Mouse (Mus musculus): ENCODE measurements at regions not wholly inside any gene's neighbourhood (a gene's known extent, or its start where the extent isn't known, plus 50 kb on each side); places are given as distances from the start of the nearest gene placed in this dataset.
A peak's percentile ranks its signal among the peaks of the same experiment; 100 is the strongest.
"Not testable (repeated sequence)": the region's sequence is repeated elsewhere in the genome, so short reads cannot be mapped to it uniquely, and the experiment has no call there.

GRCm38 (mm10) chr16:76958597-76959392 lies 54.7 kb upstream of the Usp25 start:
- TF ChIP-seq POLR2A (IDR thresholded peaks at IDR 0.05; ENCODE audit: borderline replicate concordance, extremely low read depth, insufficient read depth, insufficient read length, poor library complexity, severe bottlenecking) (no peak), CTCF (IDR thresholded peaks at IDR 0.05; ENCODE audit: borderline replicate concordance, extremely low read depth, insufficient read depth, insufficient read length) (no peak)
- DNase-seq (ENCODE audit: low read depth) = no peak

GRCm38 (mm10) chr16:76957491-76957890 lies 56.0 kb upstream of the Usp25 start:
- no peak for DNase-seq (ENCODE audit: low read depth)
- TF ChIP-seq CTCF (IDR thresholded peaks at IDR 0.05; ENCODE audit: borderline replicate concordance, extremely low read depth, insufficient read depth, insufficient read length) = no peak
- TF ChIP-seq POLR2A (IDR thresholded peaks at IDR 0.05; ENCODE audit: borderline replicate concordance, extremely low read depth, insufficient read depth, insufficient read length, poor library complexity, severe bottlenecking) = no peak

- DNase-seq (ENCODE audit: low read depth) = no peak
- TF ChIP-seq POLR2A (IDR thresholded peaks at IDR 0.05; ENCODE audit: borderline replicate concordance, extremely low read depth, insufficient read depth, insufficient read length, poor library complexity, severe bottlenecking) (no peak), CTCF (IDR thresholded peaks at IDR 0.05; ENCODE audit: borderline replicate concordance, extremely low read depth, insufficient read depth, insufficient read length) (no peak)
These were observed 56.4 kb upstream of the Usp25 start for GRCm38 (mm10) chr16:76957090-76957489.

DNA sequence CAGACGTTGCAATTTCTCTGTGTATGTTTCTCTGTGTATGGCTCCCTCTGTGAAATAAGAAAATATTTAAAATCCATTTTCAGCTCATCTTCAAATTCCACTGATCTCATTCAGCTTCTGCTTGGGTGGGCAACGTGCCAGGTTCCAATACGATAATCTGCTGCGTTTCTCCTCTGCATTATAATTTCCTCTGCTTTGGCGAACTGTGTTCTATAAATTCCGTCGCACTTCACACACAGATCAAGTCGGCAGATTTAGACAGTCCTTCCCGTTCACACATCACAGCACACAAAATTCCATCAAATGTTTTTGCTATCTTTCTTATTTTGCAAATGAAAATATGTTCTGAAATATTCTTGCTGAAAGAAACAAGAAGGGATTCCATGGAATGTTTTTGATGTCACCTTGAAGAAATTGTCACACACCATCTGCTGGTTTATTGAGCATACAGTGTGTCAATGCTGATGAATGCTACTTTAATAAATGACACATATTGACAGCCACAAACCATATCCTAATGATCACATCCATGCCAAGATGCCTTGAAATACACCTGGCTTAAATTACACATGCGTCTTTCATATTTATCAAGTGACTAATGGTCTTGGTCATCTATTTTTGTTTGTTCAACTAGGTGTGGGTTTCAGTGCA lies 62.5 kb upstream of the Usp25 start:
- peak; percentile 83 for DNase-seq (ENCODE audit: low read depth)
- no peak for TF ChIP-seq POLR2A (IDR thresholded peaks at IDR 0.05; ENCODE audit: borderline replicate concordance, extremely low read depth, insufficient read depth, insufficient read length, poor library complexity, severe bottlenecking)
- TF ChIP-seq CTCF (IDR thresholded peaks at IDR 0.05; ENCODE audit: borderline replicate concordance, extremely low read depth, insufficient read depth, insufficient read length) = no peak

GRCm38 (mm10) chr16:76947011-76947410 lies 66.5 kb upstream of the Usp25 start:
- DNase-seq (ENCODE audit: low read depth) = no peak
- TF ChIP-seq POLR2A (IDR thresholded peaks at IDR 0.05; ENCODE audit: borderline replicate concordance, extremely low read depth, insufficient read depth, insufficient read length, poor library complexity, severe bottlenecking) (no peak), CTCF (IDR thresholded peaks at IDR 0.05; ENCODE audit: borderline replicate concordance, extremely low read depth, insufficient read depth, insufficient read length) (no peak)

DNA sequence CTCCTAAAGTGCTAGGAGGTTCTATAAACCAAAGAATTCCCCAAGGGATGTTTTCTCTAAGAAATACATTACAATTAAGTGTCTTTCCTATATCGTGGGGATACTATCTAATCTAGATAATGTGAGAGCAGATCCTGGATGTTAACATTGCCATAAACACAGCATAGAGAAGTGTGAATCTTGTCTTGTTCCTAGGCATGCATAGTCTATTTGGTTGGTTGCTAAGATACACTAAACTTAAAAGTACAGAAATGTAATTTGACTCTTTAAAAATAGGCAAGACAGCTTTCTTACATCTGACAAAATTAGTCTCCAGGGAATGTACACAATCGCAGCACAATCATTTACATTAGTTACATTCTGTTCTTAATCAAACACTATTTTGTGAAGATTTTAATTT lies 75.4 kb upstream of the Usp25 start:
- DNase-seq (ENCODE audit: low read depth) = no peak
- TF ChIP-seq CTCF (IDR thresholded peaks at IDR 0.05; ENCODE audit: borderline replicate concordance, extremely low read depth, insufficient read depth, insufficient read length) (no peak), POLR2A (IDR thresholded peaks at IDR 0.05; ENCODE audit: borderline replicate concordance, extremely low read depth, insufficient read depth, insufficient read length, poor library complexity, severe bottlenecking) (no peak)

GRCm38 (mm10) chr16:76927901-76928300 lies 85.6 kb upstream of the Usp25 start:
- TF ChIP-seq POLR2A (IDR thresholded peaks at IDR 0.05; ENCODE audit: borderline replicate concordance, extremely low read depth, insufficient read depth, insufficient read length, poor library complexity, severe bottlenecking) (no peak), CTCF (IDR thresholded peaks at IDR 0.05; ENCODE audit: borderline replicate concordance, extremely low read depth, insufficient read depth, insufficient read length) (no peak)
- DNase-seq (ENCODE audit: low read depth) = no peak

DNA sequence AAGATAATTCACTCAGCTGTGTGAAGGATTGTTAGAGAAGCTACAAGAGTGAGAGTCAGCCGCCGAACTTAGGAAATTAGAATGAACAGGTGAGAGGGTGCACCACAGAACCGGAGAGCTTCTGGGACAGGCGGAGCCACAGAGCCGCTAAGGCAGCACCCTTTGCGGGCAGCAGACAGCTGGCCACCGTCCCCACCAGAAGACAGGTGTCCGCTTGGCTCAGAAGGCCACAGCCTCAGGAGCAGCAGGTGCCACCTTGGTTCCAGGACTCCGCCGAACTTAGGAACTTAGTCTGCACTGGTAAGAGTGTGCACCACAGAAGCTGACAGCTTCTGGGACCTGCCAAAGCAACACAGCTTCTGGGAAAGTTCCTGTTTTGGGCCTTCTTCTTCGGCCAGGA lies 93.4 kb upstream of the Usp25 start:
- DNase-seq (ENCODE audit: low read depth) = not testable (repeated sequence)

GRCm38 (mm10) chr16:76918598-76918997 lies 94.9 kb upstream of the Usp25 start:
- TF ChIP-seq CTCF (IDR thresholded peaks at IDR 0.05; ENCODE audit: borderline replicate concordance, extremely low read depth, insufficient read depth, insufficient read length) = no peak
- no peak for TF ChIP-seq POLR2A (IDR thresholded peaks at IDR 0.05; ENCODE audit: borderline replicate concordance, extremely low read depth, insufficient read depth, insufficient read length, poor library complexity, severe bottlenecking)
- no peak for DNase-seq (ENCODE audit: low read depth)

DNA sequence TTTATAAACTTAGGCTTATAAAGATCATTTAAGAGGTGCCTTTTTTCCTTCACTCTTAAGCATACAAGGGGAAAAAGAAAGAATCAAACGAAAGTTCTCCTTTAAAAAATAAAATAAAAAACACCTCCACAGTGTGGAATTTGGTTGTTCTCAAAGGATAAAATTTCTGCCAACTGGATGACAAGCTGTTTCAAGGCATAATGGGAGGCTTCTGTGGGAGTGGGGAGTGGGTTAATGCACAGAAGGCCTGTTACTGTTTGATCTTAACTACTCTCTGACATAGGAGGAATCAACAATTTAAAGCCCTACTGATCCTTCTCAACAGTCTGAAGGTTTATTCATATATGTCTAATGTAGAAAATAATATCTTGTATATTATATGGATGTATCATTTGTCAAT lies 99.2 kb upstream of the Usp25 start:
- TF ChIP-seq POLR2A (IDR thresholded peaks at IDR 0.05; ENCODE audit: borderline replicate concordance, extremely low read depth, insufficient read depth, insufficient read length, poor library complexity, severe bottlenecking) (no peak), CTCF (IDR thresholded peaks at IDR 0.05; ENCODE audit: borderline replicate concordance, extremely low read depth, insufficient read depth, insufficient read length) (no peak)
- no peak for DNase-seq (ENCODE audit: low read depth)

- no peak for TF ChIP-seq POLR2A (IDR thresholded peaks at IDR 0.05; ENCODE audit: borderline replicate concordance, extremely low read depth, insufficient read depth, insufficient read length, poor library complexity, severe bottlenecking)
- no peak for TF ChIP-seq CTCF (IDR thresholded peaks at IDR 0.05; ENCODE audit: borderline replicate concordance, extremely low read depth, insufficient read depth, insufficient read length)
- no peak for DNase-seq (ENCODE audit: low read depth)
These were observed 108.1 kb upstream of the Usp25 start for GRCm38 (mm10) chr16:76905205-76905996.

Measured in brain, embryonic 14.5 days (tissue).